Mouse (Mus musculus): ENCODE measurements around the gene Mdga1.

GRCm38 (mm10) chr17:29848793-29849435, 121.0 kb downstream of the Mdga1 start:
- peak; percentile 97 for TF ChIP-seq CTCF (IDR thresholded peaks at IDR 0.05; ENCODE audit: low read depth)
- no peak for TF ChIP-seq EP300 (IDR thresholded peaks at IDR 0.05; ENCODE audit: low read depth)
